Mouse (Mus musculus): ENCODE data around the gene Apoc4.

GRCm38 (mm10) chr7:19691434-19691833 is 10.2 kb upstream of the Apoc4 start:
- no peak for TF ChIP-seq CTCF (IDR thresholded peaks at IDR 0.05; ENCODE audit: borderline replicate concordance, control insufficient read depth, extremely low read depth, insufficient read depth, low read length, poor library complexity)
- no peak for TF ChIP-seq POLR2A (IDR thresholded peaks at IDR 0.05; ENCODE audit: control insufficient read depth, extremely low read depth, insufficient read depth, low read length, poor library complexity)

Measured in thymus, adult 2 months (tissue).